Mouse (Mus musculus): ENCODE results near the gene Pmm2. TPM values are rescaled to one million over a fixed set of nuclear protein-coding genes. Genes with fewer than 3 reads are reported as not detected.

Pmm2 gene
- polyA plus RNA-seq, 1 experiment from 2014 or later = 43.7 TPM

DNA sequence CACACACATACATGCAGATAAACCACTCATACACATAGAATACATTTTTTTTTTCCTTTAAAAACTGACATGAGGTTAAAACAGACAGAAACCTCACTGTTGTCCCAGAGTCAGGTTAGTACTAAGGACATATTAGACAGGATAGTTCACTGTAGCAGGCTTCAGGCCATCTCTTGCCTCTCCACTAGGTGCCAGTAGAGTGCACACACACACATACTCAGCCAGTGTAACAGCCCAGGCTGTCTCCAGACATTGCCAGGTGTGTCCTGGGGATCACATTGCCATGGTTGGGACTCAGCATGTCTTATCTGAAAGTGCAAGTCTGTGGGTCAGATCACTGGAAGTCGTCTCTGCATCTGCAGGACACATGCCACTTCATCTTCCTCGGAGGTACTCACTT, 6.4 kb downstream of the Pmm2 start:
- Histone ChIP-seq H3K4me2 (ENCODE audit: low read depth, severe bottlenecking) (no peak overlapping the region), H3K27ac (replicated peaks; ENCODE audit: low read depth, low read length) (no peak overlapping the region), H3K4me3 (ENCODE audit: low read depth, low read length) (no peak overlapping the region), H3K9me3 (ENCODE audit: control insufficient read depth, low read length) (no peaks in the 10 kb centered on the region), H3K4me1 (ENCODE audit: control insufficient read depth, insufficient read depth, low read length) (no peaks in the 10 kb centered on the region), H3K9ac (ENCODE audit: low read length) (no peak overlapping the region), H3K36me3 (ENCODE audit: control insufficient read depth, insufficient read depth, low read length) (peaks cover 10% of the 10 kb centered on the region; the same call in 1 of the 2 replicates), H3K27me3 (ENCODE audit: control insufficient read depth, insufficient read depth, low read length) (no peaks in the 10 kb centered on the region)
- ATAC-seq (ENCODE audit: insufficient number of reproducible peaks, low FRiP score, low TSS enrichment, low read depth) = no peak
- DNase-seq (ENCODE audit: low spot score) = peak; percentile 50
- WGBS = 78% methylated on average over 2 of the region's 2 CpGs

DNA sequence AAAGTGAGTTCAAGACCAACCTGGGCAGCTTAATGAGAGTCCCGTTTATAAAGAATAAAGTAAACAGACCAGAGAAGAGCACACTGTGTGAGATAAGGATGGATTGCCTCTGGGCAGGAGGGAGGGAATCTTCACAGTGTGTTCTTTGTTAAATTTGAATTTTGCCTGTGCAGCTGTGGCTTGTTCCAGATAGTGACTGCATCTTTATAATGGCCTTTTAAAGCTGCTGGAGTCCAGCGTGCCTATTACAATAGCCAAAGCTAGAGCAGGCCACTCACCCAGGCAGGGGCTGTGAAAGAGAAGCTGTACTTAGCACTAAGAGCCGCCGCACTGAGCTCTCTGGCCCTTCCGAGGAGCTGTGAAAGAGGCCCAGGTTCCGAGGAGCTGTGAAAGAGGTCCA, 8.1 kb downstream of the Pmm2 start:
- Histone ChIP-seq H3K4me2 (ENCODE audit: low read depth, severe bottlenecking) (no peak overlapping the region), H3K27ac (replicated peaks; ENCODE audit: low read depth, low read length) (no peak overlapping the region), H3K4me1 (ENCODE audit: control insufficient read depth, insufficient read depth, low read length) (no peaks in the 10 kb centered on the region), H3K4me3 (ENCODE audit: low read depth, low read length) (no peak overlapping the region), H3K36me3 (ENCODE audit: control insufficient read depth, insufficient read depth, low read length) (peaks cover 14% of the 10 kb centered on the region; the same call in 1 of the 2 replicates), H3K9ac (ENCODE audit: low read length) (no peak overlapping the region), H3K9me3 (ENCODE audit: control insufficient read depth, low read length) (no peaks in the 10 kb centered on the region), H3K27me3 (ENCODE audit: control insufficient read depth, insufficient read depth, low read length) (no peaks in the 10 kb centered on the region)
- DNase-seq (ENCODE audit: low spot score) = no peak
- WGBS = 87% methylated on average over 6 of the region's 6 CpGs
- no peak for ATAC-seq (ENCODE audit: insufficient number of reproducible peaks, low FRiP score, low TSS enrichment, low read depth)

- ATAC-seq (ENCODE audit: insufficient number of reproducible peaks, low FRiP score, low TSS enrichment, low read depth) (no peak), DNase-seq (ENCODE audit: low spot score) (no peak)
- no peak overlapping the region for H3K9ac ChIP-seq (ENCODE audit: low read length)
- no peaks in the 10 kb centered on the region for H3K4me1 ChIP-seq (ENCODE audit: control insufficient read depth, insufficient read depth, low read length)
- WGBS = 100% methylated on average over 3 of the region's 3 CpGs
- no peaks in the 10 kb centered on the region for H3K9me3 ChIP-seq (ENCODE audit: control insufficient read depth, low read length)
- no peak overlapping the region for H3K4me3 ChIP-seq (ENCODE audit: low read depth, low read length)
- no peaks in the 10 kb centered on the region for H3K27me3 ChIP-seq (ENCODE audit: control insufficient read depth, insufficient read depth, low read length)
- no peak overlapping the region for H3K4me2 ChIP-seq (ENCODE audit: low read depth, severe bottlenecking)
- H3K36me3 ChIP-seq (ENCODE audit: control insufficient read depth, insufficient read depth, low read length) = peaks cover 9% of the 10 kb centered on the region; the same call in 1 of the 2 replicates
- no peak overlapping the region for H3K27ac ChIP-seq (replicated peaks; ENCODE audit: low read depth, low read length)
Measured at GRCm38 (mm10) chr16:8650007-8650406, 12.5 kb downstream of the Pmm2 start.

DNA sequence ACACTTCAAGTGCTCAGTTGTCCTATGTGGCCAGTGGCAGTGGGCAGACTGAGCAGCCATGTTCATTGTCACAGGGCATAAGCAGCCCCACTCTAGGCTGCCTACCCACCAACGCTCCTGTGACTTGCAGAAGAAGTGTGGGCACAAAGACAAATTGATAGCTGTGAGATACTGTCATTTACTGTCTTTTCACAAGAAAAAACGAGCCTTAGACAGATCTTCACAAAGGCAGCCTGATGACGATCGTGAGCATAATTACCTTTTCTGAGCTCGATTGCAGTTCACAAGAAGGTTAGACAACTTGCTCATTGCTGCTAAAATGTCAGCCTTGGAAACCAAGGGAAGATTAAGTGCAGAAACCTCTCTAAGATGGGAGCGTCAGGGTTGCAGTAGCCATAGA, 17.6 kb downstream of the Pmm2 start:
- Histone ChIP-seq H3K9me3 (ENCODE audit: control insufficient read depth, low read length) (no peaks in the 10 kb centered on the region), H3K9ac (ENCODE audit: low read length) (no peak overlapping the region), H3K27ac (replicated peaks; ENCODE audit: low read depth, low read length) (no peak overlapping the region), H3K4me2 (ENCODE audit: low read depth, severe bottlenecking) (no peak overlapping the region), H3K36me3 (ENCODE audit: control insufficient read depth, insufficient read depth, low read length) (peaks cover 10% of the 10 kb centered on the region; the same call in 1 of the 2 replicates), H3K4me3 (ENCODE audit: low read depth, low read length) (no peak overlapping the region), H3K27me3 (ENCODE audit: control insufficient read depth, insufficient read depth, low read length) (no peaks in the 10 kb centered on the region), H3K4me1 (ENCODE audit: control insufficient read depth, insufficient read depth, low read length) (no peaks in the 10 kb centered on the region)
- no peak for DNase-seq (ENCODE audit: low spot score)
- WGBS = 86% methylated on average over 6 of the region's 6 CpGs
- no peak for ATAC-seq (ENCODE audit: insufficient number of reproducible peaks, low FRiP score, low TSS enrichment, low read depth)

DNA sequence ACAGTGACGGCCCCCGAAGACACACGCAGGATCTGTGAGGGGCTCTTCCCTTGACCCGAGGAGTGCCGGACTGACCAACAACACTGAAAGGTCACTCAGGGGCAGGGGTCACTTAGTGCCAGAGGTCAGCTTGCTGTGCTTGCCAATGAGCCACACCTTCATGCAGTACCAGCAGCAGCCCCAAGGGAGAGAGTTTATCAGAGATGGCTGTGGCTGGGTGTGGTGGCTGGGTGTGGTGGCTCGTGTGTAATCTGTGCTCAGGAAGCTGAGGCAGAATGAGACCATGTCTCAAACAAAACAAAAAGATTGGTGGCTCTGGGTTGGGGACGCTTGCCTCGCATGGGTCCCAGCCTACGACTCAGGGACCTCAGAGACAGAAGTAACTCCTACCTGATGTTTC, 18.1 kb downstream of the Pmm2 start:
- ATAC-seq (ENCODE audit: insufficient number of reproducible peaks, low FRiP score, low TSS enrichment, low read depth) = no peak
- Histone ChIP-seq H3K4me3 (ENCODE audit: low read depth, low read length) (no peak overlapping the region), H3K36me3 (ENCODE audit: control insufficient read depth, insufficient read depth, low read length) (peaks cover 10% of the 10 kb centered on the region; the same call in 1 of the 2 replicates), H3K4me1 (ENCODE audit: control insufficient read depth, insufficient read depth, low read length) (0 out of 2 replicates have a peak, but pooled peaks cover 2% of the 10 kb centered on the region), H3K27ac (replicated peaks; ENCODE audit: low read depth, low read length) (no peak overlapping the region), H3K9ac (ENCODE audit: low read length) (no peak overlapping the region), H3K9me3 (ENCODE audit: control insufficient read depth, low read length) (no peaks in the 10 kb centered on the region), H3K4me2 (ENCODE audit: low read depth, severe bottlenecking) (no peak overlapping the region), H3K27me3 (ENCODE audit: control insufficient read depth, insufficient read depth, low read length) (no peaks in the 10 kb centered on the region)
- WGBS = 89% methylated on average over 9 of the region's 9 CpGs
- no peak for DNase-seq (ENCODE audit: low spot score)

DNA sequence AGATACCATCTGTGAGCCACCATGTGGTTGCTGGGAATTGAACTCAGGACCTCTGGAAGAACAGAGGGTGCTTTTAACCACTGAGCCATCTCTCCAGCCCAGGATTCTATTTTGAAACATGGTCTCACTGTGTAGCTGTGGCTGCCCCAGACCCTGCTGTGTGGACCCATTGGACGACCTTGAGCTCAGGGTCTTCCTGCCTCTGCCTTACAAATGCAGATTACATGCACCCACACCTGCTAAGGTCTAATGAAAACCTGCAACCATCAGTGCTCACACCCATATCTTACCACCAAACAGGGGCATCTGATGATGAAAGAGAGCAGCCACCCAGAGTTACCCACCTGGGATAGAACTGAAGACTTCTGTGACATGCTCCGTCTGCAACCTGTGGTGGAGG, 18.8 kb downstream of the Pmm2 start:
- no peak overlapping the region for H3K27ac ChIP-seq (replicated peaks; ENCODE audit: low read depth, low read length)
- no peak for DNase-seq (ENCODE audit: low spot score)
- 96% methylated on average over 2 of the region's 2 CpGs for WGBS
- H3K9me3 ChIP-seq (ENCODE audit: control insufficient read depth, low read length) = no peaks in the 10 kb centered on the region
- H3K4me3 ChIP-seq (ENCODE audit: low read depth, low read length) = no peak overlapping the region
- H3K4me1 ChIP-seq (ENCODE audit: control insufficient read depth, insufficient read depth, low read length) = 0 out of 2 replicates have a peak, but pooled peaks cover 2% of the 10 kb centered on the region
- H3K36me3 ChIP-seq (ENCODE audit: control insufficient read depth, insufficient read depth, low read length) = peaks cover 13% of the 10 kb centered on the region; the same call in 1 of the 2 replicates
- no peak for ATAC-seq (ENCODE audit: insufficient number of reproducible peaks, low FRiP score, low TSS enrichment, low read depth)
- no peak overlapping the region for H3K9ac ChIP-seq (ENCODE audit: low read length)
- no peak overlapping the region for H3K4me2 ChIP-seq (ENCODE audit: low read depth, severe bottlenecking)
- no peaks in the 10 kb centered on the region for H3K27me3 ChIP-seq (ENCODE audit: control insufficient read depth, insufficient read depth, low read length)

DNA sequence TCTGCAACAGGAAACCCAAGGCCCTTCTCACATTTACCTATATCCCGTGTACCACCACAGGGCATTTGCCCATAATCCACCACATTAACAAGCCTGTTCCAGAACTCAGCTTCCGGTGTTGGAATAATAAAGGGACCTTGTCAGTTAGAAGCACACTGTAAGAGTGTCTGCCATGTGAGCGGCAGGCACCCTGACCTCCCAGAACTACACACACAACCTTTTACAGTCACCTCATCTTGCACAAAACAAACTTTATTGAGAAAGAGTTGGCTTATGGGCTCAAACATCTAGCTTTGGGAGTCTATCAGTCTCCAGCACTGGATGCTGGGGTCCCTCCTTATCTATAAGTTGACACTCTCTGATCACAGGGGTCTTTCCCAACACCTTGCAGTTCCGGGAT, 20.9 kb downstream of the Pmm2 start:
- H3K36me3 ChIP-seq (ENCODE audit: control insufficient read depth, insufficient read depth, low read length) = peaks cover 13% of the 10 kb centered on the region; the same call in 1 of the 2 replicates
- H3K9me3 ChIP-seq (ENCODE audit: control insufficient read depth, low read length) = no peaks in the 10 kb centered on the region
- DNase-seq (ENCODE audit: low spot score) = no peak
- no peak overlapping the region for H3K27ac ChIP-seq (replicated peaks; ENCODE audit: low read depth, low read length)
- 0 out of 2 replicates have a peak, but pooled peaks cover 2% of the 10 kb centered on the region for H3K4me1 ChIP-seq (ENCODE audit: control insufficient read depth, insufficient read depth, low read length)
- H3K4me2 ChIP-seq (ENCODE audit: low read depth, severe bottlenecking) = no peak overlapping the region
- H3K27me3 ChIP-seq (ENCODE audit: control insufficient read depth, insufficient read depth, low read length) = no peaks in the 10 kb centered on the region
- no peak overlapping the region for H3K9ac ChIP-seq (ENCODE audit: low read length)
- 83% methylated on average over 4 of the region's 4 CpGs for WGBS
- no peak overlapping the region for H3K4me3 ChIP-seq (ENCODE audit: low read depth, low read length)
- no peak for ATAC-seq (ENCODE audit: insufficient number of reproducible peaks, low FRiP score, low TSS enrichment, low read depth)

GRCm38 (mm10) chr16:8658764-8659163, 21.3 kb downstream of the Pmm2 start:
- Histone ChIP-seq H3K4me1 (ENCODE audit: control insufficient read depth, insufficient read depth, low read length) (0 out of 2 replicates have a peak, but pooled peaks cover 2% of the 10 kb centered on the region), H3K27me3 (ENCODE audit: control insufficient read depth, insufficient read depth, low read length) (no peaks in the 10 kb centered on the region), H3K4me3 (ENCODE audit: low read depth, low read length) (no peak overlapping the region), H3K27ac (replicated peaks; ENCODE audit: low read depth, low read length) (no peak overlapping the region), H3K4me2 (ENCODE audit: low read depth, severe bottlenecking) (no peak overlapping the region), H3K9ac (ENCODE audit: low read length) (no peak overlapping the region), H3K9me3 (ENCODE audit: control insufficient read depth, low read length) (no peaks in the 10 kb centered on the region), H3K36me3 (ENCODE audit: control insufficient read depth, insufficient read depth, low read length) (peaks cover 16% of the 10 kb centered on the region)
- WGBS = 95% methylated on average over 4 of the region's 4 CpGs
- no peak for DNase-seq (ENCODE audit: low spot score)
- no peak for ATAC-seq (ENCODE audit: insufficient number of reproducible peaks, low FRiP score, low TSS enrichment, low read depth)

DNA sequence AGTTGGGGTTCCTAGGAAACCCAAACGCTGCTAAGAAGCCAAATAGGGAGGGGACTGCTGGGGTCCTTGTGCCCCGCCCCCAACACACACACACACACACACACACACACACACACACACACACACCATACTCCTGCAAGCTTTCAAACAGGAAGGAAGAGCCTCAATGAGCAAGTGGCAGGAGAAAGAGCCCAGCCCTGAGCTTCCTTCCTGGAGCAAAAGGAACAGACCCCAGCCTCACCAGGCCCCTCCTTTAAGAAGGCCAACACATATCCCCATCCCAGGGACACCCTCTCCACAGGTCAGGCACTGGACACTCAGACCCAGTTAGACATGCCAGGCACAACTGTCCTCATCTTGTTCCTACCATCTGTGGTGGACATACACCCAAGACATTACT, 25.5 kb downstream of the Pmm2 start:
- no peak for DNase-seq (ENCODE audit: low spot score)
- ATAC-seq (ENCODE audit: insufficient number of reproducible peaks, low FRiP score, low TSS enrichment, low read depth) = no peak
- Histone ChIP-seq H3K4me3 (ENCODE audit: low read depth, low read length) (no peak overlapping the region), H3K9ac (ENCODE audit: low read length) (no peak overlapping the region), H3K27me3 (ENCODE audit: control insufficient read depth, insufficient read depth, low read length) (no peaks in the 10 kb centered on the region), H3K9me3 (ENCODE audit: control insufficient read depth, low read length) (no peaks in the 10 kb centered on the region), H3K36me3 (ENCODE audit: control insufficient read depth, insufficient read depth, low read length) (peaks cover 5% of the 10 kb centered on the region), H3K4me2 (ENCODE audit: low read depth, severe bottlenecking) (no peak overlapping the region), H3K4me1 (ENCODE audit: control insufficient read depth, insufficient read depth, low read length) (0 out of 2 replicates have a peak, but pooled peaks cover 2% of the 10 kb centered on the region), H3K27ac (replicated peaks; ENCODE audit: low read depth, low read length) (no peak overlapping the region)
- 74% methylated on average over 2 of the region's 2 CpGs for WGBS
